Mouse (Mus musculus): ENCODE results near the gene Hdac4.
A peak's percentile ranks its signal among the peaks of the same experiment; 100 is the strongest.

Gene Hdac4

GRCm38 (mm10) chr1:92102825-92103224 lies 92.7 kb downstream of the Hdac4 start:
- peak; percentile 25 for DNase-seq (ENCODE audit: low read depth, low spot score)

- no peak for DNase-seq (ENCODE audit: low read depth, low spot score)
Observed at GRCm38 (mm10) chr1:92100371-92100891, 95.1 kb downstream of the Hdac4 start.

GRCm38 (mm10) chr1:92099964-92100363 lies 95.5 kb downstream of the Hdac4 start:
- DNase-seq (ENCODE audit: low read depth, low spot score), result no peak

- no peak for DNase-seq (ENCODE audit: low read depth, low spot score)
Observed at GRCm38 (mm10) chr1:92099502-92099901, 96.0 kb downstream of the Hdac4 start.

GRCm38 (mm10) chr1:92098456-92098855 lies 97.0 kb downstream of the Hdac4 start:
- no peak for DNase-seq (ENCODE audit: low read depth, low spot score)

GRCm38 (mm10) chr1:92096991-92097525 lies 98.4 kb downstream of the Hdac4 start:
- DNase-seq (ENCODE audit: low read depth, low spot score), result no peak

- DNase-seq (ENCODE audit: low read depth, low spot score), result no peak
Observed at GRCm38 (mm10) chr1:92092286-92092685, 103.2 kb downstream of the Hdac4 start.

- no peak for DNase-seq (ENCODE audit: low read depth, low spot score)
Observed at GRCm38 (mm10) chr1:92087821-92088220, 107.7 kb downstream of the Hdac4 start.

GRCm38 (mm10) chr1:92087343-92087742 lies 108.2 kb downstream of the Hdac4 start:
- no peak for DNase-seq (ENCODE audit: low read depth, low spot score)

- no peak for DNase-seq (ENCODE audit: low read depth, low spot score)
Observed at GRCm38 (mm10) chr1:92086841-92087240, 108.7 kb downstream of the Hdac4 start.

GRCm38 (mm10) chr1:92086277-92086813 lies 109.2 kb downstream of the Hdac4 start:
- no peak for DNase-seq (ENCODE audit: low read depth, low spot score)

GRCm38 (mm10) chr1:92084738-92085137 lies 110.8 kb downstream of the Hdac4 start:
- peak; percentile 52 for DNase-seq (ENCODE audit: low read depth, low spot score)

- no peak for DNase-seq (ENCODE audit: low read depth, low spot score)
Observed at GRCm38 (mm10) chr1:92084004-92084403, 111.5 kb downstream of the Hdac4 start.

- DNase-seq (ENCODE audit: low read depth, low spot score), result no peak
Observed at GRCm38 (mm10) chr1:92082837-92083541, 112.5 kb downstream of the Hdac4 start.

GRCm38 (mm10) chr1:92082156-92082836 lies 113.2 kb downstream of the Hdac4 start:
- DNase-seq (ENCODE audit: low read depth, low spot score), result no peak

- DNase-seq (ENCODE audit: low read depth, low spot score), result peak; percentile 91
Observed at GRCm38 (mm10) chr1:92079982-92080537, 115.4 kb downstream of the Hdac4 start.

GRCm38 (mm10) chr1:92075312-92075711 lies 120.2 kb downstream of the Hdac4 start:
- DNase-seq (ENCODE audit: low read depth, low spot score), result no peak

GRCm38 (mm10) chr1:92074655-92075054 lies 120.8 kb downstream of the Hdac4 start:
- no peak for DNase-seq (ENCODE audit: low read depth, low spot score)

- no peak for DNase-seq (ENCODE audit: low read depth, low spot score)
Observed at GRCm38 (mm10) chr1:92069932-92070677, 125.4 kb downstream of the Hdac4 start.

GRCm38 (mm10) chr1:92069464-92069863 lies 126.0 kb downstream of the Hdac4 start:
- peak; percentile 46 for DNase-seq (ENCODE audit: low read depth, low spot score)

- DNase-seq (ENCODE audit: low read depth, low spot score), result peak; percentile 78
Observed at GRCm38 (mm10) chr1:92064307-92064706, 131.2 kb downstream of the Hdac4 start.
